Mouse (Mus musculus) adrenal gland, adult 2 months (tissue): ENCODE data around the gene Scn1b. TPM values are rescaled to one million over a fixed set of nuclear protein-coding genes. Genes with fewer than 3 reads are reported as not detected.

Experiments used
- DNase-seq: peaks from one replicate; pipeline ENCODE4 v3.0.0; 2021
- polyA plus RNA-seq: library from polyadenylated mRNA; depleted of rRNA; stranded (reverse); fragments of >200 nt; gene quantifications from 2 replicates; pipeline ENCODE4 v1.2.3, GENCODE M21; 2012
- total RNA-seq, 2 experiments: library from RNA; stranded (reverse); gene quantifications; 2 replicates each; pipeline ENCODE4 v1.2.3; 2021

The Scn1b gene
- total and polyA plus RNA-seq, 3 experiments = 10.8 to 30.5 (median 27.8) TPM

GRCm38 (mm10) chr7:31149751-31150565, 23.2 kb upstream of the Scn1b start:
- DNase-seq = no peak

GRCm38 (mm10) chr7:31149271-31149670, 22.5 kb upstream of the Scn1b start:
- no peak for DNase-seq

- peak; percentile 83 for DNase-seq
These were observed 22.0 kb upstream of the Scn1b start for GRCm38 (mm10) chr7:31148756-31149155.

- DNase-seq = peak; percentile 42
These were observed 21.3 kb upstream of the Scn1b start for GRCm38 (mm10) chr7:31148086-31148485.

- no peak for DNase-seq
These were observed 18.9 kb upstream of the Scn1b start for GRCm38 (mm10) chr7:31145596-31146160.

- DNase-seq = no peak
These were observed 18.1 kb upstream of the Scn1b start for GRCm38 (mm10) chr7:31144886-31145285.

- no peak for DNase-seq
These were observed 14.1 kb upstream of the Scn1b start for GRCm38 (mm10) chr7:31140941-31141340.

- DNase-seq = no peak
These were observed 13.5 kb upstream of the Scn1b start for GRCm38 (mm10) chr7:31140302-31140701.

- peak; percentile 75 for DNase-seq
These were observed 13.0 kb upstream of the Scn1b start for GRCm38 (mm10) chr7:31139765-31140164.

- peak; percentile 66 for DNase-seq
These were observed 8.9 kb upstream of the Scn1b start for GRCm38 (mm10) chr7:31135717-31136116.

- DNase-seq = peak; percentile 69
These were observed 5.1 kb upstream of the Scn1b start for GRCm38 (mm10) chr7:31131866-31132265.

GRCm38 (mm10) chr7:31130841-31131240, 4.0 kb upstream of the Scn1b start:
- DNase-seq = peak; percentile 70

GRCm38 (mm10) chr7:31130197-31130596, 3.4 kb upstream of the Scn1b start:
- no peak for DNase-seq

- no peak for DNase-seq
These were observed 1.4 kb upstream of the Scn1b start for GRCm38 (mm10) chr7:31128157-31128705.

GRCm38 (mm10) chr7:31126211-31126751, 522 bp downstream of the Scn1b start:
- no peak for DNase-seq

- DNase-seq = no peak
These were observed 1.7 kb downstream of the Scn1b start for GRCm38 (mm10) chr7:31125116-31125515.

GRCm38 (mm10) chr7:31124381-31124780, 2.4 kb downstream of the Scn1b start:
- no peak for DNase-seq

- no peak for DNase-seq
These were observed 3.1 kb downstream of the Scn1b start for GRCm38 (mm10) chr7:31123697-31124096.

- no peak for DNase-seq
These were observed 3.9 kb downstream of the Scn1b start for GRCm38 (mm10) chr7:31122641-31123631.

GRCm38 (mm10) chr7:31119556-31119955, 7.2 kb downstream of the Scn1b start:
- no peak for DNase-seq

- DNase-seq = no peak
These were observed 8.3 kb downstream of the Scn1b start for GRCm38 (mm10) chr7:31118486-31118885.

- DNase-seq = no peak
These were observed 9.3 kb downstream of the Scn1b start for GRCm38 (mm10) chr7:31117465-31117864.
